Comparison of ENCODE assay signal across 19 mouse cellular contexts in the genomic region with DNA sequence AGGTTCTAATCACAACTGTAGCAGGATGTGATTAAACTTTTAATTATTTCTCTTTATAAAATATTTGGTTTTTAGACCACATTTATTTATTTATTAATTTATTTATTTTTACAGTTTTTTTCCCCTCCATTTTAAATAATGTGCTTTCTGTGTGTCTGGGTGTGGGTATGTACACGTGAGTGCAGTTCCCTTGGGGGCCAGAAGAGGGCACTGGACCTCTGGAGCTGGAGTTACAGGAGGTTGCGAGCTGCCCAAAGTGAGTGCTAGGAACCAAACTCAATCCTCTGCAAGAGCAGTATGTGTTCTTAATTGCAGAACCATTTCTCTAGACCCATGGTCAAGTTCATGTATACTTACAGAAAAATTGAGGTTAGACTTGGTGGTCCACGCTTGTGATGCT. TPM values are rescaled to one million over a fixed set of nuclear protein-coding genes. Genes with fewer than 3 reads are reported as not detected.
DNase-seq lines count a peak whose midpoint lies in the region; TF ChIP-seq lines count a peak whose summit lies in the region.
"Had no signal": no experiment of that assay in that cellular context is flagged by ENCODE, and none has a peak within 500 bp of the region (broad histone marks: within the 10 kb centered on the region; RNA-seq: fewer than 3 reads in every experiment).

No protein-coding gene starts in this region.

- peaks cover 8% of the 10 kb centered on the region for H3K4me1 ChIP-seq in heart, adult 2 months (ENCODE audit: control insufficient read depth, insufficient read depth, low read length)
- peaks cover 5% of the 10 kb centered on the region for H3K4me1 ChIP-seq in testis, adult 2 months (ENCODE audit: control insufficient read depth, insufficient read depth, low read length)
- H3K4me1 ChIP-seq: forebrain, embryonic 10.5 days; midbrain, embryonic 12.5 days; neural tube, embryonic 13.5 days had no signal

- 97% methylated on average over 3 of the region's 3 CpGs for whole genome bisulfite sequencing in heart, adult 2 months

- no peaks in the 10 kb centered on the region for H3K36me3 ChIP-seq in heart, adult 2 months (ENCODE audit: control insufficient read depth, insufficient read depth, low read length)
- H3K36me3 ChIP-seq in testis, adult 2 months (ENCODE audit: control insufficient read depth, insufficient read depth, low read length), result no peaks in the 10 kb centered on the region
- H3K36me3 ChIP-seq: forebrain, embryonic 10.5 days; hindbrain, embryonic 10.5 days; kidney, embryonic 15.5 days; lung, embryonic 15.5 days; midbrain, embryonic 12.5 days; neural tube, embryonic 13.5 days had no signal

- H3K9ac ChIP-seq in heart, adult 2 months (ENCODE audit: low read depth, low read length), result no peak overlapping the region
- H3K9ac ChIP-seq: kidney, embryonic 15.5 days; lung, embryonic 15.5 days; midbrain, embryonic 12.5 days; neural tube, embryonic 13.5 days had no signal

- H3K79me2 ChIP-seq in heart, adult 2 months (replicated peaks; ENCODE audit: control insufficient read depth, insufficient read depth, low read length), result no peaks in the 10 kb centered on the region

- no peak for TF ChIP-seq POLR2A in heart, adult 2 months (IDR thresholded peaks at IDR 0.05; ENCODE audit: insufficient read depth, low read depth, low read length)
- TF ChIP-seq POLR2A in testis, adult 2 months (IDR thresholded peaks at IDR 0.05; ENCODE audit: control insufficient read depth, low read depth, low read length), result no peak

- TF ChIP-seq CTCF in heart, adult 2 months (IDR thresholded peaks at IDR 0.05), result peak; percentile 43
- TF ChIP-seq CTCF in left cerebral cortex, adult 2 months (IDR thresholded peaks at IDR 0.05), result peak; percentile 13
- TF ChIP-seq CTCF in testis, adult 2 months (IDR thresholded peaks at IDR 0.05; ENCODE audit: control insufficient read depth, insufficient read depth, insufficient replicate concordance, low read depth, low read length), result peak; percentile 74; the same call in 1 of the 2 replicates

- no peak overlapping the region for H3K4me3 ChIP-seq in heart, adult 2 months
- no peak overlapping the region for H3K4me3 ChIP-seq in left cerebral cortex, adult 2 months
- no peak overlapping the region for H3K4me3 ChIP-seq in testis, adult 2 months (ENCODE audit: control insufficient read depth, low read depth, low read length)
- H3K4me3 ChIP-seq: forebrain, embryonic 10.5 days; hindbrain, embryonic 10.5 days; kidney, embryonic 15.5 days; lung, embryonic 15.5 days; midbrain, embryonic 12.5 days; neural tube, embryonic 13.5 days had no signal

- no peaks in the 10 kb centered on the region for H3K27me3 ChIP-seq in heart, adult 2 months (ENCODE audit: control insufficient read depth, insufficient read depth, low read length)
- no peaks in the 10 kb centered on the region for H3K27me3 ChIP-seq in testis, adult 2 months (ENCODE audit: control insufficient read depth, insufficient read depth, low read length)
- H3K27me3 ChIP-seq: lung, embryonic 15.5 days; midbrain, embryonic 12.5 days; neural tube, embryonic 13.5 days had no signal

- no peak overlapping the region for H3K27ac ChIP-seq in heart, adult 2 months
- H3K27ac ChIP-seq in left cerebral cortex, adult 2 months, result no peak overlapping the region
- H3K27ac ChIP-seq in testis, adult 2 months (ENCODE audit: control insufficient read depth, insufficient read depth, low read depth, low read length), result no peak overlapping the region
- H3K27ac ChIP-seq: forebrain, embryonic 10.5 days; hindbrain, embryonic 10.5 days; midbrain, embryonic 12.5 days; neural tube, embryonic 13.5 days had no signal

- DNase-seq in heart, adult 2 months, result no peak
- DNase-seq in heart, postnatal 36 days, result no peak
- DNase-seq in left cerebral cortex, adult 2 months (ENCODE audit: extremely low spot score in 1 of 2, low spot score in 2 of 2), result no peak
- no peak for DNase-seq in left cerebral cortex, adult 11 months (ENCODE audit: low spot score)
- no peak for DNase-seq in testis, postnatal 14 days (ENCODE audit: low spot score)
- peak; percentile 48 for DNase-seq in testis, postnatal 10 days (ENCODE audit: low spot score)
- DNase-seq in urinary bladder, adult 18-20 months (ENCODE audit: low spot score in 2 of 2), result no peak
- DNase-seq: adrenal gland, postnatal 25 days; cerebellum, adult 8-10 months; gastrocnemius, postnatal 14 days; heart, adult 18-20 months; thymus, adult 2 months had no signal

- intact Hi-C loops in heart, adult 2 months (cut with DNase I), result no loop called here
- intact Hi-C loops in heart, postnatal 36 days (cut with DNase I), result no loop called here
- intact Hi-C loops in left cerebral cortex, adult 2 months (cut with DNase I), result no loop called here

- TF ChIP-seq EP300 in heart, adult 2 months (IDR thresholded peaks at IDR 0.05; ENCODE audit: insufficient read depth, low read depth, low read length), result no peak

RNA-seq across cellular contexts. Expression of a gene that starts 9.0 kb away (rescaled TPM):
- total RNA-seq in heart, adult 2 months (2021), result 1 to 10 TPM; 1.8 to 2.0 TPM
- polyA plus RNA-seq in heart, adult 2 months (2012; rRNA removed), result 9.6 and 11.1 TPM in 2 replicates
- total RNA-seq in heart, postnatal 36 days (2021), result 1 to 10 TPM in 1 of 2 experiments, under 1 TPM in 1; 0.81 to 3.1 TPM
- total RNA-seq in left cerebral cortex, adult 2 months (2021), result under 1 TPM in 1 of 2 experiments, not detected in 1; 0.48 TPM
- 2.0 and 2.1 TPM in 2 replicates for polyA plus RNA-seq in testis, adult 2 months (2012; rRNA removed)

Comparison
In these comparisons a context has a peak if more than half of its experiments do, and no peak if none do; other contexts are left out.
1. CTCF ChIP-seq: peak in every context shown above with its lines; median percentile 74 in testis, adult 2 months; 43 in heart, adult 2 months; 13 in left cerebral cortex, adult 2 months.